Mouse (Mus musculus): ENCODE results near the gene Slf2.

DNA sequence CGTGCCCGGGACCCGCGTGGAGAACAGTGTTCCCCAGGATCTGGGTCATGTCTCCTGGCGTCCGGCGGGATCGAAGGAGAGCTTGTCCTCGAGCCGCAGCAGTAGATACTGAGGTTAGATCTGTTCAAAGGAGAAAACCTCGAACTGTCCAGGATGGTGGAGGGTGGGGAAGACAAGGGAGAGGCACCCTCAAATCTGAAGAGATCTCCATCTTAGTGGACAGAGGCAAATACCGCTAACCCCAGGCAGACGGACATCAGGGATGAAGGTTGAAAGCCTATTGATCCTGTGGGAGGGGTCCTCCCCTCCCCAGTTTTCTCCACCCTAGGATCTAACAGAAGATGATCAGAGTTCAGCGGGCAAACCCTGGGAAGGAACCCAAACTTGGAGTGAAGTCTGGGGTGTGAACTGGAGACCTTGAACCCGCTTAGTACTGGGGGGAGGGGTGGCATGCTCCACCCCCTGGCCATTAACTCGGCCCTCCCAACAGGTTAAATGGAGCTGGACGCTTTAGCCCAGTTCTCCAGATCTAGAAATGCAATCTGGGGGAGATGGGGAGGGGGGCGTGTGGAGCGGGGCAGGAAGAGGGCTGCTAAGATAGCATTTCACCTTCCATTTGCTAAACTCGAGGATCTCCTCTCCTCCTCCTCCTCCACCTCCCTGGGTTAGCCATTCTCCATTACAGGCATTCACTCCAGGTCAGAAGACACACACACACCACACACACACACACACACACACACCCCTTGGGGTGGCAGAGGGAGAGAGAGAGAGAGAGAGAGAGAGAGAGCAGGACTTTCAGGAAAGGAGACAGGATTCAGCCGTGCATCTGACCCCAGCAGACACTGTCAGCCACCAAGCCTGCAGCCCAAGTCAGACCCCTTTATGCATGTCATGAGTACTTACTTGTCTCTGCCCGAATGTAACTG is 58.9 kb downstream of the Slf2 start:
- TF ChIP-seq GATA1 (IDR thresholded peaks at IDR 0.05; ENCODE audit: borderline replicate concordance, low read length) (no peak), CTCF (IDR thresholded peaks at IDR 0.05; ENCODE audit: low read depth, low read length) (no peak), POLR2AphosphoS5 (IDR thresholded peaks at IDR 0.05; ENCODE audit: insufficient replicate concordance, low read depth, low read length) (no peak), GATA2 (IDR thresholded peaks at IDR 0.05; ENCODE audit: borderline replicate concordance, low read depth, low read length) (no peak), TAL1 (conservative IDR thresholded peaks at IDR 0.05; ENCODE audit: low read depth, low read length) (no peak)
